Mouse (Mus musculus): ENCODE results near the gene Bzw2.

GRCm38 (mm10) chr12:36103592-36103910 lies 54.3 kb downstream of the Bzw2 start:
- TF ChIP-seq CTCF (IDR thresholded peaks at IDR 0.05; ENCODE audit: borderline replicate concordance, insufficient read depth, low read length), result no peak
- TF ChIP-seq POLR2A (IDR thresholded peaks at IDR 0.05; ENCODE audit: low read depth, low read length), result no peak

All from embryonic fibroblast, embryonic 13.5 days (primary cell).